Mouse (Mus musculus): Measurements from ENCODE around the gene Trim67. TPM values are rescaled to one million over a fixed set of nuclear protein-coding genes. Genes with fewer than 3 reads are reported as not detected.

Trim67 gene
- polyA plus RNA-seq, 1 experiment from 2014 or later = 1.1 TPM

DNA sequence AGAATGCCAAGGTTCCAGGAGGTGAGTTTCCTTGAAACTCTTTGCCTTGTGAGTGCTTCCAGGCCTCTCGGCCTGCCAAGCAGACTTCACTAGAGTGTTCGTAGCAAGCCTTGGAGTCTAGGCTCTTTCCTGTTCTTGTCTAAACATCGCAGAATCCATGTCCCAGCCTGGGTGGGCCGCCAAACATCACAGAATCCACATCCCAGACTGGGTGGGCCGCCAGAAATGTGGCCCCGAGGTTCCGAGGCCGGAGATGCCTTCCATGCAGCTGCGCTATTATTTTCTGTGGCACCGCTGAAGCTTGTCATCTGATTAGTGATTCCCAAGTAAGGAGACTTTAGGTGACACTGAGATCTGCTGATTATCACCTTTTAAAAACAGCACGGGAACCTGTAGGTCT, 7.7 kb downstream of the Trim67 start:
- H3K4me3 ChIP-seq (ENCODE audit: low read depth, low read length) = no peak overlapping the region
- WGBS = 22% methylated on average over 11 of the region's 11 CpGs
- H3K9ac ChIP-seq (replicated peaks; ENCODE audit: low read depth, low read length) = no peak overlapping the region
- H3K4me1 ChIP-seq (ENCODE audit: control insufficient read depth, insufficient read depth, low read length) = no peaks in the 10 kb centered on the region
- no peak overlapping the region for H3K27ac ChIP-seq (ENCODE audit: low read length)
- no peaks in the 10 kb centered on the region for H3K9me3 ChIP-seq (ENCODE audit: control insufficient read depth, low read depth, low read length)
- H3K36me3 ChIP-seq (ENCODE audit: control insufficient read depth, insufficient read depth, low read length) = no peaks in the 10 kb centered on the region
- no peak for ATAC-seq (ENCODE audit: insufficient number of reproducible peaks, insufficient read depth, low FRiP score, low read depth)
- H3K4me2 ChIP-seq (replicated peaks; ENCODE audit: low read depth, low read length) = no peak overlapping the region
- peaks cover 8% of the 10 kb centered on the region for H3K27me3 ChIP-seq (ENCODE audit: control insufficient read depth, insufficient read depth, low read length)

GRCm38 (mm10) chr8:124803824-124804702, 11.2 kb downstream of the Trim67 start:
- 59% methylated on average over 12 of the region's 12 CpGs for WGBS
- Histone ChIP-seq H3K27ac (ENCODE audit: low read length) (no peak overlapping the region), H3K27me3 (ENCODE audit: control insufficient read depth, insufficient read depth, low read length) (no peaks in the 10 kb centered on the region), H3K4me1 (ENCODE audit: control insufficient read depth, insufficient read depth, low read length) (no peaks in the 10 kb centered on the region), H3K9ac (replicated peaks; ENCODE audit: low read depth, low read length) (no peak overlapping the region), H3K36me3 (ENCODE audit: control insufficient read depth, insufficient read depth, low read length) (no peaks in the 10 kb centered on the region), H3K4me2 (replicated peaks; ENCODE audit: low read depth, low read length) (no peak overlapping the region), H3K9me3 (ENCODE audit: control insufficient read depth, low read depth, low read length) (no peaks in the 10 kb centered on the region), H3K4me3 (ENCODE audit: low read depth, low read length) (no peak overlapping the region)
- no peak for ATAC-seq (ENCODE audit: insufficient number of reproducible peaks, insufficient read depth, low FRiP score, low read depth)

DNA sequence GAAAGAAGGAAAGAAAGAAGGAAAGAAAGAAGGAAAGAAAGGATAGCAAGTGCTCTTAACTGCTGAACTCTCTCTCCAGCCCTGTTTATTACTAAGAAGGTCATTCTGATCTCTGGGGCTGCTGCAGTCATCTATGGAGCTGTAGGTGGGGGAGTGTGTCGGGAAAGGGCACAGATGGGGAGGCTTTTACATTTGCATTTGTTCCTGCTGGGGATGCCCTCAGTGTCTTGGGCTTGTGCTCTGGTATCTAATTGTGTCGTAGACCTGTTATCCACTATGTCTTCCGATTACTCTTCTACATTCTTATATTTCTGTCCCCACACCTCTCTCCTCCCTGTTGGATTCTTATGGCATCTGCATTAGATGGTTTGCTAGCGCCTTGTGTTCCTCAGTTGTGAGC, 13.1 kb downstream of the Trim67 start:
- no peak for ATAC-seq (ENCODE audit: insufficient number of reproducible peaks, insufficient read depth, low FRiP score, low read depth)
- Histone ChIP-seq H3K36me3 (ENCODE audit: control insufficient read depth, insufficient read depth, low read length) (no peaks in the 10 kb centered on the region), H3K9me3 (ENCODE audit: control insufficient read depth, low read depth, low read length) (no peaks in the 10 kb centered on the region), H3K27me3 (ENCODE audit: control insufficient read depth, insufficient read depth, low read length) (no peaks in the 10 kb centered on the region), H3K4me2 (replicated peaks; ENCODE audit: low read depth, low read length) (no peak overlapping the region), H3K27ac (ENCODE audit: low read length) (no peak overlapping the region), H3K4me3 (ENCODE audit: low read depth, low read length) (no peak overlapping the region), H3K9ac (replicated peaks; ENCODE audit: low read depth, low read length) (no peak overlapping the region), H3K4me1 (ENCODE audit: control insufficient read depth, insufficient read depth, low read length) (no peaks in the 10 kb centered on the region)
- WGBS = 85% methylated on average over 4 of the region's 4 CpGs

DNA sequence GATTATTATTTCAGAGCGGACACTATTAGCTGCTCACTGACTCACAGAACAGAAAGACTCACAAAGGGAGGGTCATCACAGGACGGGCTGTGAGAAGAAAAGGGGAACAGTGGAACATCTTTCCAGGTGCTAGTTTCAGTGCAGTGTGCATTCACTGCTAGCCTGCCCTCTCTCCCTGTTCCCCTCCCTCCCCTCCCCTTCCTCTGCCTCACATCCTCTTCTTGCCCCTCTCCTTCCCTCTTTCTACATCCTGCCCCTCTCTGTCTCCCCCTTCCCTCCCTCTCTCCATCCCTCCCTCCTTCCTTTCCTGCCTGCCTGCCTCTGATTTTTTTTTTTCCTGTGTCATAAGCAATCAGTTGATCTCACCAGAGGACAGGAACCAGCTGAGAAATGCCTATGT, 16.5 kb downstream of the Trim67 start:
- ATAC-seq (ENCODE audit: insufficient number of reproducible peaks, insufficient read depth, low FRiP score, low read depth) = no peak
- no peaks in the 10 kb centered on the region for H3K9me3 ChIP-seq (ENCODE audit: control insufficient read depth, low read depth, low read length)
- no peak overlapping the region for H3K4me3 ChIP-seq (ENCODE audit: low read depth, low read length)
- no peaks in the 10 kb centered on the region for H3K36me3 ChIP-seq (ENCODE audit: control insufficient read depth, insufficient read depth, low read length)
- 53% methylated on average over 2 of the region's 2 CpGs for WGBS
- no peak overlapping the region for H3K27ac ChIP-seq (ENCODE audit: low read length)
- no peaks in the 10 kb centered on the region for H3K27me3 ChIP-seq (ENCODE audit: control insufficient read depth, insufficient read depth, low read length)
- H3K4me2 ChIP-seq (replicated peaks; ENCODE audit: low read depth, low read length) = no peak overlapping the region
- no peaks in the 10 kb centered on the region for H3K4me1 ChIP-seq (ENCODE audit: control insufficient read depth, insufficient read depth, low read length)
- H3K9ac ChIP-seq (replicated peaks; ENCODE audit: low read depth, low read length) = no peak overlapping the region

DNA sequence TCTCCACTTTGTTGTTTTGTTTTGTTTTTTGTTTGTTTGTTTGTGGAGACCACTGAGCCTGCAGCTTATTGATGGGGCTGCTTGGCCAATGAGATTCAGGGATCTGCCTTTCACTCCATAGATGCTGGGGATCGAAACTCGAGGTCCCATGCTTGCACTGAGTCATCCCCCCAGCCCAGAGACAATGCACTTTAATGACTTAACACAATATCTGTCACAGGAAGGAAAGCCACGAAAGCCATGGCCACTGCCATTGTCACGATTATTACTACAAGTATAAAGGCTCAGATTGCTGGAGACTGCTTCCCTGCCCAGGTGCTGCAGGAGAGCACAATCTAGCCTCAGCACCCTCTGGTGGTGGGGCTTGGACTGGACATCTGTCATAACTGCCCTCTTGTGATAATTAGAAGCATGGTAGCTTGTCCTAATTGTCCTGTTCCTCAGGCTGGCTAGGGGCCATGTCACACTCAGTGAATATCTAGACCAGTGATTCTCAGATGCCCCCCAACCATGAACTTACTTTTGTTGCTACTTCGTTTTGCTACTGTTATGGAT, 17.2 kb downstream of the Trim67 start:
- H3K36me3 ChIP-seq (ENCODE audit: control insufficient read depth, insufficient read depth, low read length) = no peaks in the 10 kb centered on the region
- H3K9ac ChIP-seq (replicated peaks; ENCODE audit: low read depth, low read length) = no peak overlapping the region
- H3K4me1 ChIP-seq (ENCODE audit: control insufficient read depth, insufficient read depth, low read length) = no peaks in the 10 kb centered on the region
- no peak overlapping the region for H3K4me2 ChIP-seq (replicated peaks; ENCODE audit: low read depth, low read length)
- no peak overlapping the region for H3K27ac ChIP-seq (ENCODE audit: low read length)
- 57% methylated on average over 5 of the region's 5 CpGs for WGBS
- no peak overlapping the region for H3K4me3 ChIP-seq (ENCODE audit: low read depth, low read length)
- ATAC-seq (ENCODE audit: insufficient number of reproducible peaks, insufficient read depth, low FRiP score, low read depth) = no peak
- no peaks in the 10 kb centered on the region for H3K27me3 ChIP-seq (ENCODE audit: control insufficient read depth, insufficient read depth, low read length)
- H3K9me3 ChIP-seq (ENCODE audit: control insufficient read depth, low read depth, low read length) = no peaks in the 10 kb centered on the region

DNA sequence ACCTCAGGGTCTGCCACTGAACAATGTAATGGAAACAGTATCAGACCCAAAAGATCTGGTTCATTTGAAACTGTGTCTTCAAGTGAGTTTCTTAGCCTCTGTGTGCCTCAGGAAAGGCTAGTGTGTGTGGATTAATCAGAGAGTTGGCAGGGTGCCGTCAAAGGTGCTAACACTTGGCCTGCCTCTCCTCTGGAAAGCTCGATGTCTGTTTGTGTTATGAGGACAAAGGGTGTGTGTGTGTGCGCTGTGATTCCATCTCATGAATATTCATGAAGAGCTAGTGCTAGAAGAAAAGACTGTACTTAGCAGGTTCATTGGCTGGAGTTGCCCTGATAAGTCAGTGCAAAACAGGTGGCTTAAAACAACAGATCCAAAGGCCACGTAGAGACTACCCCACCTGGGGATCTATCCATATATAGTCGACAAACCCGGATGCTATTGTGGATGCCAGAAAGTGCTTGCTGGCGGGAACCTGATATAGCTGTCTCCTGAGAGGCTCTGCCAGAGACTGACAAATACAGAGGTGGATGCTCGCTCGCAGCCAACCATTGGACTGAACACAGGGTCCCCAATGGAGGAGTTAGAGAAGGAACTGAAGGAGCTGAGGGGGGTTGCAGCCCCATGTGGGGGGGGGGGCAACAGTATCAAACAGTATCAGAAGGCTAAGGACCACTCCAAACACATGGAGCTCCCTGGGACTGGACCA, 17.9 kb downstream of the Trim67 start:
- Histone ChIP-seq H3K27me3 (ENCODE audit: control insufficient read depth, insufficient read depth, low read length) (no peaks in the 10 kb centered on the region), H3K4me3 (ENCODE audit: low read depth, low read length) (no peak overlapping the region), H3K9me3 (ENCODE audit: control insufficient read depth, low read depth, low read length) (no peaks in the 10 kb centered on the region), H3K9ac (replicated peaks; ENCODE audit: low read depth, low read length) (no peak overlapping the region), H3K4me2 (replicated peaks; ENCODE audit: low read depth, low read length) (no peak overlapping the region), H3K4me1 (ENCODE audit: control insufficient read depth, insufficient read depth, low read length) (no peaks in the 10 kb centered on the region), H3K27ac (ENCODE audit: low read length) (no peak overlapping the region), H3K36me3 (ENCODE audit: control insufficient read depth, insufficient read depth, low read length) (no peaks in the 10 kb centered on the region)
- no peak for ATAC-seq (ENCODE audit: insufficient number of reproducible peaks, insufficient read depth, low FRiP score, low read depth)
- 46% methylated on average over 9 of the region's 9 CpGs for WGBS

GRCm38 (mm10) chr8:124813326-124813725, 20.4 kb downstream of the Trim67 start:
- Histone ChIP-seq H3K4me3 (ENCODE audit: low read depth, low read length) (no peak overlapping the region), H3K4me1 (ENCODE audit: control insufficient read depth, insufficient read depth, low read length) (no peaks in the 10 kb centered on the region), H3K9me3 (ENCODE audit: control insufficient read depth, low read depth, low read length) (no peaks in the 10 kb centered on the region; the same call in 1 of the 2 replicates), H3K4me2 (replicated peaks; ENCODE audit: low read depth, low read length) (no peak overlapping the region), H3K27ac (ENCODE audit: low read length) (no peak overlapping the region), H3K27me3 (ENCODE audit: control insufficient read depth, insufficient read depth, low read length) (no peaks in the 10 kb centered on the region), H3K36me3 (ENCODE audit: control insufficient read depth, insufficient read depth, low read length) (no peaks in the 10 kb centered on the region), H3K9ac (replicated peaks; ENCODE audit: low read depth, low read length) (no peak overlapping the region)
- no peak for ATAC-seq (ENCODE audit: insufficient number of reproducible peaks, insufficient read depth, low FRiP score, low read depth)
- WGBS = 85% methylated on average over 4 of the region's 4 CpGs

DNA sequence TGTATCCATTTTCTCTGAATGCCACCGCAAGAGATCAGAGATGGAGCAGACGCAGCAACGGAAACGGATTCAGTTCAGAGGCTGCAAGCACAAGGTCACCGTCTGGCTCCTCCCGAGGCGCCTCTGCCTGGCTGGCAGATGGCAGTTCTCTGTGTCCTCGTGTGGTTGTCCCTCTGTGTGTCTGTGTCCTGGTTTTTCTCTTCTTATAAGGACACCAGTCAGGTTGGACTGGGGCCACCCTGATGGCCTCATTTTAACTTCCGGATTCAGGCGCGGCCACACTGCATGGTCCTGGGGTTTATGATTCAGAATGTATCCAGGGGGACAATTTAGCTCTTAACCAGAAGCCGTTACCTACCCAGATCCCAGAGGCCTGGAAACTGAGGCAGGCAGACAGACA, 23.0 kb downstream of the Trim67 start:
- H3K4me1 ChIP-seq (ENCODE audit: control insufficient read depth, insufficient read depth, low read length) = no peaks in the 10 kb centered on the region
- H3K27ac ChIP-seq (ENCODE audit: low read length) = no peak overlapping the region
- no peak overlapping the region for H3K4me2 ChIP-seq (replicated peaks; ENCODE audit: low read depth, low read length)
- H3K9ac ChIP-seq (replicated peaks; ENCODE audit: low read depth, low read length) = no peak overlapping the region
- no peaks in the 10 kb centered on the region for H3K27me3 ChIP-seq (ENCODE audit: control insufficient read depth, insufficient read depth, low read length)
- no peaks in the 10 kb centered on the region for H3K36me3 ChIP-seq (ENCODE audit: control insufficient read depth, insufficient read depth, low read length)
- WGBS = 91% methylated on average over 12 of the region's 12 CpGs
- no peaks in the 10 kb centered on the region; the same call in 1 of the 2 replicates for H3K9me3 ChIP-seq (ENCODE audit: control insufficient read depth, low read depth, low read length)
- H3K4me3 ChIP-seq (ENCODE audit: low read depth, low read length) = no peak overlapping the region
- ATAC-seq (ENCODE audit: insufficient number of reproducible peaks, insufficient read depth, low FRiP score, low read depth) = no peak
